Mouse (Mus musculus): ENCODE results near the gene Slc25a41.

The Slc25a41 gene

DNA sequence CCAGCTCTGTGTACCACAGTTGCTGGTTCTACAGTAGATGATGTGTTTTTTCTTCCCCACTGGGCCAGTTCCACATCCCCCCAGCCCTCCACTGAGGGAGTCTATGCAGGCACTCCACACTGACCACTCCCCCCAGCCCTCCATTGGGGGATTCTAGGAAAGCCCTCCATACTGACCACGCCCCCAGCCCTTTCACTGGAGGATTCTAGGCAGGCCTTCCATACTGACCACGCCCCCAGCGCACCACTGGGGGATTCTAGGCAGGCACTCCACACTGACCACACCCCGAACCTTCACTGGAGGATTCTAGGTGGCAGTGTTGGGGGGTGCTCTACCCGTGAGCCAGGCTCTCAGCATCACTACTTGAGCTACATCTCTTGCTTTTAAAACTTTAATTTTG is 6.0 kb upstream of the Slc25a41 start:
- DNase-seq (ENCODE audit: low spot score), result no peak

DNA sequence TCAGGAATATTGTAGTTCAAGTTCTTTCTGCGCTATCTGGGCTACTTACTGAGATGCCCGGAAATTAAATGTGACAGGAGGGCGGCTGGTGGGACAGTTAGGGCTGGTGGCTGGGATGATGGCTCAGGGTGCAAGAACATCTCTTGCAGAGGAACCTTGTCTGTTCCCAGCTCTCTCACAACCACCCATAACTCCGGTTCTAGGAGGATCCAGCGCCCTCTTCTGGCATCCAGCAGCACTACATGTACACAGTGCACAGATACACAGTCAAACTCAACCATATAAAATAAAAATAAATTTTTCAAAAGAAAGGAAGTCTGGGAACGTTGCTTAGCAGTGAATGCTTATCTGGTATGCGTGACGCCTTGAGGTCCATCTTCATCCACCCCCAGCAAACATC is 2.5 kb downstream of the Slc25a41 start:
- no peak for DNase-seq (ENCODE audit: low spot score)

GRCm38 (mm10) chr17:57032854-57033253 is 8.6 kb downstream of the Slc25a41 start:
- DNase-seq (ENCODE audit: low spot score), result no peak

- peak; percentile 98 for DNase-seq (ENCODE audit: low spot score)
These were observed 9.6 kb downstream of the Slc25a41 start for GRCm38 (mm10) chr17:57031661-57032420.

GRCm38 (mm10) chr17:57030931-57031660 is 10.4 kb downstream of the Slc25a41 start, which contains the start of gene Khsrp:
Gene Khsrp, minus strand, starts transcription at chr17:57031522.
- peak; percentile 54 for DNase-seq (ENCODE audit: low spot score)

DNA sequence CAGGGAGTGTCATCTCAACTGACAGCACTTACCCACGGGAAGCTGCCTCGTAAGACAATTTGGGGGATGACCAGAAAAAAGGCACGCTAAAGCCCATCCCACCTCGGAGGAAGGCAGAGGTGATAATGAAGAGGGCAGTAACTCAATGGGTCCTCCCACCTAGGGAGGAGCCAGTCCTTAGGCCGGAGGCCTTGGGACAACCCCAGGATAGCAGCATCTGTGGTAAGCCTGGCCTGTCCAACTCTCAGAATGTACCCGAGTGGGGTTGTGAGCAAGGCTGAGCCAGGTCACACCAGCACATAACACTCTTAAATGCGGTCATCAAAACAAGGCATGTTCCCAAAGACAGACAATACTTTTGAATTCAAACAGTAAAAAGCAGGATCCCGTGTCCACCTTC is 11.8 kb downstream of the Slc25a41 start:
- DNase-seq (ENCODE audit: low spot score), result peak; percentile 30

DNA sequence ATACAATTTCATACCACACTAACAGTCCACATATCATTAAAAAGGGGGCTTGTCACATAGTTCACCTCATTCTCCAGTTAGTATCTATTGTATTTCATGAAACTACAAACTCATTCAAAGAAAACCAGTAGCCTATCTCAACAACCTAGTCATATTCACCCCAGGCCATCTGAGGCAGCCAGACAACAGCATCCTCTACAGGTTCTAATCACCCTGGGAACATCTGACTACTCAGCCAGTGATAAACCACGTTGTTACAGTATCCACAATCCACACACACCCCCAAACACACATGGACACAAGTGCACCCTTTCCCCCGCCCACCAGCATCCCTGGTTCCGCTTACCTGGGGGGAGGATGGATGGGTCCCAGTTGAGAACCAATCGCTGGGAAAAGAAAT is 14.0 kb downstream of the Slc25a41 start:
- no peak for DNase-seq (ENCODE audit: low spot score)

- no peak for DNase-seq (ENCODE audit: low spot score)
These were observed 20.5 kb downstream of the Slc25a41 start for GRCm38 (mm10) chr17:57020960-57021359.

GRCm38 (mm10) chr17:57019693-57020092 is 21.8 kb downstream of the Slc25a41 start:
- no peak for DNase-seq (ENCODE audit: low spot score)

DNA sequence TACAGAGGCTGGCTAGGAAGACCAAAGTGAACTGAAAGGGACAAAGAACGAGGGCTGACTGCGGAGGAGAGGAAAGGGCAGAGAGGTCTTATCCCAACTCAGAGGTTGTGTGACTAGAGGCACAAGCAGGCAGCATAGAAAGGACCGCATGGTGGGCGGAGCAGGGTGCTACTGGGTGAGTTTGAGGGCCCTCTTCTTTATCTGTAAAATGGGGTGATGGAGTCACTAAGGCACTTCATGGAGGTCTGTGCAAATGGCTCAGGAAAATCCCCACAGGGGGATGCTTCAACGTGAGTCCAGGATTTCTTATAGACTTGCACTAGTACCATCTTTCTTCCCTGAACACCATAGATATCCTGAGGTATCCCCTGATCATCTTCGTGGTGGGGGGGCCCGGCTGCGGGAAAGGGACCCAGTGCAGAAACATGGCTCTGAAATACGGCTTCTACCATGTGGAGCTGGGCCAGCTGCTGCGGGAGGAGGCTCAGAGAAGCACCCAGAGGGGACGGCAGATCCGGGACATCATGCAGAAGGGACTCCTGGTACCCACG is 29.1 kb downstream of the Slc25a41 start:
- DNase-seq (ENCODE audit: low spot score), result no peak

GRCm38 (mm10) chr17:57011236-57012141 is 30.0 kb downstream of the Slc25a41 start, which contains the start of the genes Gtf2f1 and Gm17949:
Gene Gtf2f1, minus strand, starts transcription at chr17:57011288.
Gene Gm17949, plus strand, starts transcription at chr17:57011469.
- peak; percentile 90 for DNase-seq (ENCODE audit: low spot score)

DNA sequence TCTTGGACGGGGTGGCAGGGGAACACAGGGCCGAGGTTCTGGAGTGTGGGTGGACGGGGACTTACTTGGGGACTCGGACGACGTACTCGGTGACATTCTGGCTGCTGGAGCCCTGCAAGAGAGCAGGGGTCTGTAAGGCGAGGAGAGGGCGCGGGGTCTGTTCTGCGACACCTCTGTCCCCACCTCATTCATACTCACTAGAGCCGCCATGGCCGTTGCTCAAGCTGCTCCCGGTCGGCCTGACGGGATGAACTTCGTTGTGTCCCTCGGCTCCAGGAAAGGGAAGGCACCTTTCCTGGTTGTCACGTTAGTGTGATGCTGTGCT is 30.6 kb downstream of the Slc25a41 start:
- no peak for DNase-seq (ENCODE audit: low spot score)

GRCm38 (mm10) chr17:57007137-57007905 is 34.1 kb downstream of the Slc25a41 start:
- no peak for DNase-seq (ENCODE audit: low spot score)

DNA sequence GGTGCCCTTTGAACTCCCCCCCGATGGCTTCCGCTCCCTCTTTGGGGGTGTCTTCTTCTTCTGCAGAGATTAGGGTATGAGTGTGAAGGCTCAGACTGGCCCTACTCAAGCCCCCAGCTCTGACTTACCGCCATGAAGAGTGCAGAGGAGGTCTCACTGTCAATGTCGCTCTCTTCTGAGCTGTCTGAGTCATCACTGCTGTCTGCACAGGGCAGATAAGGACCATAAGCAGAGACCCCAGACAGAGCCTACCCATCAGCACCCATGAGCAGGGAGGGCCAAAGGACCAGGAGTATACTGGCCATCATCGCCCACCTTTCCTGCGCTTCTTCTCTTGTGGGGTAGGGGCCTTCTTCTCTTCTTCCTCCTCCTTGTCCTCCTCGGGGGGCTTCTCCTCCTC is 37.5 kb downstream of the Slc25a41 start:
- no peak for DNase-seq (ENCODE audit: low spot score)

DNA sequence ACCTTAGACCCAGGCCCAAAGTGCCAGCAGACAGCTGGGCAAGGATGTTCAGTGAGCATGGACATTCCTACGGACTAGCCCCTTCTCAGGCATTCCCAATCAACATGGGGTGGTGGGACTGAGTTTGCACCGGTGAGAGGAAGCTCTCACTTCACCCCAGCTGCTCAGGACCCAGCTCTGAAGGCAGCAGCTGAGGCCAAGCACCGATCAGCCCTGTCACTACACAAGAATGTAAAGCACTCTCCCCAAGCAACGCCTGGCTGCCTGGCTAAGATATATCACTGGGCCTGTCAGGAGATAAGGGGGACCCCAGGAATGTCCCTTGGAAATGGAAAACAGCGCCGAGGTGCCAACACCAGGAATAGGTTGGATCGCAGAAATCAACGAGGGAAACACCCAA is 40.2 kb downstream of the Slc25a41 start:
- no peak for DNase-seq (ENCODE audit: low spot score)

DNA sequence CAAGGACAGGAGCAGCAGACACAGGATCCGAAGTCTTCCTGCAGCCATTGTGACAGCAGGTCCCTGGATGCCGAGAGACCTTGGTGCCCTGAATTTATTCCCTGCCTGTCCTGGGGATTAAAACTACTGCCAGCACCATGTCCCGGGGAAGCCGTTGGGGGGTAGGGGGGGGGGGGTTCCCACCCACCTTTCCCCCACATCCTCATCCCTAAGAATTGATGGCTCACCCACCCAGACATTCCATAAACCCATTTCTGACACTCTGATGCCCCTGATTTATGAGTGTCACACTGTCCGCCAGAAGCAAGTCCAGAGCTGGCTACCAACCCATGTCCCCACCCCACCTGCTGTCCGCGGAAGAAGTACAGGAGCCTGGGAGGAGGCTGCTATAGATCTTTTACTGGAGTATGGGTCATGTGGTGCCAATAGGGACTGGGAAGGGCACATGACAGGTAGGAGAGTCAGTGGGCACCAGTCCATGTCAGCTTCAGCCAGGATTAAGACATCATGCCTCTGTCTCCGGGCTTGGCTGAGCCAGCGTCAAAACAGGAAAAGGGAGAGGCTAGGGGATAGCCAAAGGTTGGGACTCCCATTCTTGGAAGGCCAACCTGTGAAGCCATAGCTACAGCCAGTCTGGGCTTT is 41.4 kb downstream of the Slc25a41 start, which contains the start of gene Pspn:
Gene Pspn (minus strand): TSS at position 51 of the 642 bp plus-strand sequence.
- no peak for DNase-seq (ENCODE audit: low spot score)

DNA sequence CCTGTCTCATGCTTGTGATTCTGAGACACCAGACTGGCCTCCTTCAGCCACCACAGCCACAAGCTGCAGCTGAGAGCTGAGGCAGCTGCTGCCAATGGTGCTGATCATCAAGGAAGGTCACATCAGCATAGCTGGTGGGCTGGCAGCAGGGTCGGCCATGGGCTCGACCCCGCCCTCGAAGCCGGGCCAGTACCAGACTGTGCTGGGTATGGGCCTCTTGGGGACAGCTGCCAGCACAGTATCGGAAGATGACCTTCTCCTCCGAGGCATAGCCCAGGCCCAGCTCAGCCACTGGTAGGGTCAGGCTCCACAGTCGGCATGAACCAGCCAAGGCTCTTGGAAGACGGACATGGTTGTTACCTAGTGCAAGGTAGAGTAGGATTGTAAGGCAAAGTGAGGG is 42.0 kb downstream of the Slc25a41 start:
- peak; percentile 37 for DNase-seq (ENCODE audit: low spot score)

GRCm38 (mm10) chr17:56997029-56997667 is 44.3 kb downstream of the Slc25a41 start, which contains the start of gene Alkbh7:
Gene Alkbh7, plus strand, starts transcription at chr17:56997339.
- DNase-seq (ENCODE audit: low spot score), result peak; percentile 91

DNA sequence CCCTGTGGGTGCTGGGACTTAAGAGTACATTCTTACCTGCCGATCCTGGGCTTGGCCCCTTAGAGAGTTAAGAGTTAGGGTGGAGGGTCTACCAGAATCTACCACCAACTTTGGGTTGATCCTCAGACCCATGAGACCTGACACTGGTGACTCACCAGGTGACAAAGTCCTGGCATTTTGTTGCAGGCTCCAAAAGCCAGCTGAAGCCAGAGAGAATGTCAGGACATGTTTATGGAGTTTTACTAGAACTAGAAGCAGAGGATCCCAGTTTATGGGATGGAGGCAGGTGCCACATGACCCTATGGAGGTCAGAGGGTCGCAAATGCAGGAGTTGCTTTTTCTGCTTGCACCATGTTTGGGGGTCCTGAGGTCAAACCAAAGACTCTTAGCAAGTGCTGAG is 44.9 kb downstream of the Slc25a41 start:
- no peak for DNase-seq (ENCODE audit: low spot score)

GRCm38 (mm10) chr17:56995046-56995445 is 46.4 kb downstream of the Slc25a41 start:
- peak; percentile 43 for DNase-seq (ENCODE audit: low spot score)

All from ovary, postnatal 36 days (tissue).